Mouse (Mus musculus): ENCODE results near the gene Acad10.

The Acad10 gene

GRCm38 (mm10) chr5:121597332-121597731 lies 63.0 kb downstream of the Acad10 start:
- DNase-seq (ENCODE audit: low read depth, low spot score) = no peak

- no peak for DNase-seq (ENCODE audit: low read depth, low spot score)
Measured at GRCm38 (mm10) chr5:121596226-121596625, 64.1 kb downstream of the Acad10 start.

GRCm38 (mm10) chr5:121595758-121596157 lies 64.6 kb downstream of the Acad10 start:
- DNase-seq (ENCODE audit: low read depth, low spot score) = no peak

- DNase-seq (ENCODE audit: low read depth, low spot score) = no peak
Measured at GRCm38 (mm10) chr5:121594714-121595313, 65.5 kb downstream of the Acad10 start.

- peak; percentile 64 for DNase-seq (ENCODE audit: low read depth, low spot score)
Measured at GRCm38 (mm10) chr5:121593451-121594401, 66.6 kb downstream of the Acad10 start, which contains the start of gene Aldh2. Gene Aldh2 (minus strand): TSS chr5:121593824.

- DNase-seq (ENCODE audit: low read depth, low spot score) = no peak
Measured at GRCm38 (mm10) chr5:121592816-121593407, 67.4 kb downstream of the Acad10 start.

- DNase-seq (ENCODE audit: low read depth, low spot score) = no peak
Measured at GRCm38 (mm10) chr5:121592064-121592815, 68.1 kb downstream of the Acad10 start.

GRCm38 (mm10) chr5:121591417-121592063 lies 68.8 kb downstream of the Acad10 start:
- DNase-seq (ENCODE audit: low read depth, low spot score) = no peak

- DNase-seq (ENCODE audit: low read depth, low spot score) = no peak
Measured at GRCm38 (mm10) chr5:121589928-121590327, 70.4 kb downstream of the Acad10 start.

- no peak for DNase-seq (ENCODE audit: low read depth, low spot score)
Measured at GRCm38 (mm10) chr5:121586400-121587039, 73.8 kb downstream of the Acad10 start.

- no peak for DNase-seq (ENCODE audit: low read depth, low spot score)
Measured at GRCm38 (mm10) chr5:121585699-121586098, 74.6 kb downstream of the Acad10 start.

- DNase-seq (ENCODE audit: low read depth, low spot score) = no peak
Measured at GRCm38 (mm10) chr5:121585005-121585404, 75.3 kb downstream of the Acad10 start.

- DNase-seq (ENCODE audit: low read depth, low spot score) = no peak
Measured at GRCm38 (mm10) chr5:121583765-121584501, 76.4 kb downstream of the Acad10 start.

- no peak for DNase-seq (ENCODE audit: low read depth, low spot score)
Measured at GRCm38 (mm10) chr5:121581945-121582344, 78.4 kb downstream of the Acad10 start.

- no peak for DNase-seq (ENCODE audit: low read depth, low spot score)
Measured at GRCm38 (mm10) chr5:121576927-121577488, 83.3 kb downstream of the Acad10 start.

- DNase-seq (ENCODE audit: low read depth, low spot score) = no peak
Measured at GRCm38 (mm10) chr5:121575867-121576266, 84.4 kb downstream of the Acad10 start.

GRCm38 (mm10) chr5:121574145-121574544 lies 86.2 kb downstream of the Acad10 start:
- no peak for DNase-seq (ENCODE audit: low read depth, low spot score)
